Mouse (Mus musculus): Measurements from ENCODE around the gene Cldn6.
A peak's percentile ranks its signal among the peaks of the same experiment; 100 is the strongest.

GRCm38 (mm10) chr17:23664556-23665021 lies 14.5 kb upstream of the Cldn6 start:
- TF ChIP-seq CTCF (IDR thresholded peaks at IDR 0.05): peak; percentile 88
- TF ChIP-seq POLR2A (IDR thresholded peaks at IDR 0.05; ENCODE audit: insufficient read depth, low read depth, low read length): no peak
- 0 out of 2 replicates have a peak, but pooled peaks have one; percentile 31 for TF ChIP-seq EP300 (IDR thresholded peaks at IDR 0.05; ENCODE audit: insufficient read depth, low read depth, low read length)
